Mouse (Mus musculus): ENCODE data around the gene Lmo4. TPM values are rescaled to one million over a fixed set of nuclear protein-coding genes. Genes with fewer than 3 reads are reported as not detected.

Gene Lmo4
- polyA plus RNA-seq, 1 experiment, result 44.2 TPM

DNA sequence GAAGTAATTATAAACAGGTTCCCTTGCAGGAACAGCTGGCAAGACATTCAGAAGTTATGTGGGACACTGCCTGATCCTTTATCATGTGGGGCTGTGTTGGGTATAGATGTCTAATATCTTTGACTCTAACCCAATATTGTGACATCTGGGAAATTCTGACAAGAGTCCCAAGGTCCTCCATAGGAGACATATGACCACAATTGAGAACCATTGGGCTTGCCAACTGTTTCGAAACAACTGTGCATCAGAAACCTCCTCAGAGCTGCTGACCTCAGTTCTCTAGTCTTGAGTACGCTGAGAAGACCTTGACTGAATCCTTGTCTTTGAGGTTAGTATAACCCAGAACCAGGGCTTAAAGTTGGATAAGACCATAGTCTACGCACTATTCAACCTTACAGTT, 66.4 kb downstream of the Lmo4 start:
- TF ChIP-seq FLI1 (IDR thresholded peaks at IDR 0.05; ENCODE audit: low read length) (no peak), GATA1 (IDR thresholded peaks at IDR 0.05; ENCODE audit: borderline replicate concordance, low read length) (no peak)
- no peaks in the 10 kb centered on the region for H3K36me3 ChIP-seq (replicated peaks; ENCODE audit: low read length)
- H3K27me3 ChIP-seq (replicated peaks), result no peaks in the 10 kb centered on the region
- peaks cover 27% of the 10 kb centered on the region for H3K9me3 ChIP-seq
- no peaks in the 10 kb centered on the region for H3K4me1 ChIP-seq
- H3K4me3 ChIP-seq (replicated peaks), result no peak overlapping the region

All from megakaryocyte, embryonic 14.5 days (primary cell).